Mouse (Mus musculus): Measurements from ENCODE around the gene Mfsd13b. TPM values are rescaled to one million over a fixed set of nuclear protein-coding genes. Genes with fewer than 3 reads are reported as not detected.

Mfsd13b gene
- polyA plus RNA-seq, 1 experiment from 2014 or later = 0.20 TPM

GRCm38 (mm10) chr7:121059477-121060218, 77.3 kb downstream of the Mfsd13b start:
- H3K9me3 ChIP-seq = no peaks in the 10 kb centered on the region
- no peak overlapping the region for H3K9ac ChIP-seq
- no peak overlapping the region for H3K4me3 ChIP-seq
- no peak overlapping the region for H3K4me2 ChIP-seq (replicated peaks)
- no peaks in the 10 kb centered on the region for H3K4me1 ChIP-seq
- no peak overlapping the region for H3K27ac ChIP-seq
- 43% methylated on average over 6 of the region's 6 CpGs for WGBS
- H3K27me3 ChIP-seq (replicated peaks) = no peaks in the 10 kb centered on the region
- no peak for ATAC-seq (ENCODE audit: low FRiP score, low read depth)
- peaks cover 42% of the 10 kb centered on the region; the same call in 1 of the 2 replicates for H3K36me3 ChIP-seq

GRCm38 (mm10) chr7:121064309-121064708, 82.0 kb downstream of the Mfsd13b start:
- Histone ChIP-seq H3K4me3 (no peak overlapping the region), H3K9me3 (no peaks in the 10 kb centered on the region), H3K4me2 (replicated peaks) (no peak overlapping the region), H3K9ac (no peak overlapping the region), H3K4me1 (no peaks in the 10 kb centered on the region), H3K36me3 (peaks cover 17% of the 10 kb centered on the region; the same call in 1 of the 2 replicates), H3K27ac (no peak overlapping the region), H3K27me3 (replicated peaks) (no peaks in the 10 kb centered on the region)
- 75% methylated on average over 4 of the region's 4 CpGs for WGBS
- no peak for ATAC-seq (ENCODE audit: low FRiP score, low read depth)

Other genes starting within 250 kb of the Mfsd13b start
- gene Vwa3a, start 243.2 kb upstream of the Mfsd13b start, polyA plus RNA-seq (2016; fragmentation: Nextera tagmentation; extraction: Ambion mirVana) = 0.28 and 0.50 TPM in 2 replicates
- not detected in 2 replicates for gene Gm5737, start 170.1 kb upstream of the Mfsd13b start, polyA plus RNA-seq (2016; fragmentation: Nextera tagmentation; extraction: Ambion mirVana)
- 21.1 and 22.2 TPM in 2 replicates for gene Eef2k, start 139.7 kb upstream of the Mfsd13b start, polyA plus RNA-seq (2016; fragmentation: Nextera tagmentation; extraction: Ambion mirVana)
- gene Polr3e, start 64.8 kb upstream of the Mfsd13b start, polyA plus RNA-seq (2016; fragmentation: Nextera tagmentation; extraction: Ambion mirVana) = 26.6 and 28.0 TPM in 2 replicates
- gene Cdr2, start 197 bp upstream of the Mfsd13b start, polyA plus RNA-seq (2016; fragmentation: Nextera tagmentation; extraction: Ambion mirVana) = 17.0 and 18.8 TPM in 2 replicates
- 219 and 227 TPM in 2 replicates for gene Mettl9, start 51.9 kb downstream of the Mfsd13b start, polyA plus RNA-seq (2016; fragmentation: Nextera tagmentation; extraction: Ambion mirVana)
- gene Igsf6, start 92.1 kb downstream of the Mfsd13b start, polyA plus RNA-seq (2016; fragmentation: Nextera tagmentation; extraction: Ambion mirVana) = 0.79 and 1.2 TPM in 2 replicates
- 0.18 and 0.22 TPM in 2 replicates for gene Otoa, start 99.1 kb downstream of the Mfsd13b start, polyA plus RNA-seq (2016; fragmentation: Nextera tagmentation; extraction: Ambion mirVana)